Mouse (Mus musculus) left cerebral cortex, adult 2 months (tissue): ENCODE results near the gene Nxpe3. TPM values are rescaled to one million over a fixed set of nuclear protein-coding genes. Genes with fewer than 3 reads are reported as not detected.

Source experiments
- DNase-seq, 2 experiments: peaks; one replicate each; pipeline ENCODE4 v3.0.0; 2021 to 2022; ENCODE audit warnings: low spot score in 2 of 2, mixed read lengths in 1 of 2; ENCODE audit errors: extremely low spot score in 1 of 2
- H3K27ac ChIP-seq: fragments of 200-600 bp; 2 replicates; pipeline ENCODE4 v1.8.1; 2022
- H3K4me3 ChIP-seq: fragments of 200-600 bp; 2 replicates; pipeline ENCODE4 v1.8.1; 2022
- CTCF ChIP-seq: fragments of 200-600 bp; IDR thresholded peaks from 2 replicates; pipeline ENCODE4 v1.8.1; 2022; ENCODE audit warnings: antibody characterized with exemption, mild to moderate bottlenecking, moderate library complexity
- intact Hi-C: fragments of 180-260 bp; cut with DNase I; formaldehyde crosslinking; loops from one replicate; pipeline ENCODE4 v1.15.1; 2025
- total RNA-seq, 2 experiments: library from RNA; stranded (reverse); gene quantifications; 2 replicates each; pipeline ENCODE4 v1.2.3; 2021

Gene Nxpe3
- total RNA-seq, 2 experiments from 2014 or later, result 9.4 to 10.9 TPM

GRCm38 (mm10) chr16:55815466-55815865 is 79.6 kb downstream of the Nxpe3 start:
- intact Hi-C loops, result no loop called here
- no peak for TF ChIP-seq CTCF

GRCm38 (mm10) chr16:55814686-55815085 is 80.4 kb downstream of the Nxpe3 start:
- TF ChIP-seq CTCF, result no peak
- intact Hi-C loops, result no loop called here
- no peak overlapping the region for H3K4me3 ChIP-seq
- H3K27ac ChIP-seq, result no peak overlapping the region
- no peak for DNase-seq

More at GRCm38 (mm10) chr16:55815466-55815865, 79.6 kb downstream of the Nxpe3 start:
- no peak for DNase-seq
- Histone ChIP-seq H3K4me3 (no peak overlapping the region), H3K27ac (no peak overlapping the region)

- H3K4me3 ChIP-seq, result no peak overlapping the region
- H3K27ac ChIP-seq, result no peak overlapping the region
- no peak for TF ChIP-seq CTCF
- intact Hi-C loops, result no loop called here
- DNase-seq, result no peak
Measured at GRCm38 (mm10) chr16:55813916-55814315, 81.2 kb downstream of the Nxpe3 start.

- intact Hi-C loops, result no loop called here
- no peak for DNase-seq
- no peak overlapping the region for H3K27ac ChIP-seq
- no peak overlapping the region for H3K4me3 ChIP-seq
- TF ChIP-seq CTCF, result no peak
Measured at GRCm38 (mm10) chr16:55811792-55812191, 83.3 kb downstream of the Nxpe3 start.

- no peak for TF ChIP-seq CTCF
- intact Hi-C loops, result no loop called here
- no peak for DNase-seq
- H3K27ac ChIP-seq, result no peak overlapping the region
- H3K4me3 ChIP-seq, result no peak overlapping the region
Measured at GRCm38 (mm10) chr16:55809779-55810514, 85.1 kb downstream of the Nxpe3 start.

- intact Hi-C loops, result no loop called here
- no peak for TF ChIP-seq CTCF
- no peak overlapping the region for H3K4me3 ChIP-seq
- no peak for DNase-seq
- H3K27ac ChIP-seq, result no peak overlapping the region
Measured at GRCm38 (mm10) chr16:55809345-55809744, 85.7 kb downstream of the Nxpe3 start.

- TF ChIP-seq CTCF, result no peak
- intact Hi-C loops, result no loop called here
- H3K4me3 ChIP-seq, result no peak overlapping the region
- H3K27ac ChIP-seq, result no peak overlapping the region
- DNase-seq, result no peak
Measured at GRCm38 (mm10) chr16:55807505-55807932, 87.6 kb downstream of the Nxpe3 start.

GRCm38 (mm10) chr16:55804799-55805198 is 90.3 kb downstream of the Nxpe3 start:
- no peak for TF ChIP-seq CTCF
- Histone ChIP-seq H3K4me3 (no peak overlapping the region), H3K27ac (no peak overlapping the region)
- intact Hi-C loops, result no loop called here
- DNase-seq, result no peak

- DNase-seq, result no peak
- intact Hi-C loops, result no loop called here
- H3K27ac ChIP-seq, result no peak overlapping the region
Measured at GRCm38 (mm10) chr16:55801629-55802028, 93.5 kb downstream of the Nxpe3 start.

GRCm38 (mm10) chr16:55798845-55799244 is 96.2 kb downstream of the Nxpe3 start:
- no peak overlapping the region for H3K27ac ChIP-seq
- TF ChIP-seq CTCF, result no peak
- no peak overlapping the region for H3K4me3 ChIP-seq
- intact Hi-C loops, result no loop called here
- DNase-seq, result no peak

More at GRCm38 (mm10) chr16:55801629-55802028, 93.5 kb downstream of the Nxpe3 start:
- TF ChIP-seq CTCF, result no peak
- no peak overlapping the region for H3K4me3 ChIP-seq

- Histone ChIP-seq H3K27ac (no peak overlapping the region), H3K4me3 (no peak overlapping the region)
- no peak for TF ChIP-seq CTCF
- intact Hi-C loops, result no loop called here
- no peak for DNase-seq
Measured at GRCm38 (mm10) chr16:55790326-55790725, 104.8 kb downstream of the Nxpe3 start.

Other genes with a start within 250 kb of the Nxpe3 start
- gene Nfkbiz, start 56.4 kb downstream of the Nxpe3 start, total RNA-seq, result 1 to 10 TPM; 4.8 to 5.3 TPM
- gene Cep97, start 39.6 kb upstream of the Nxpe3 start, total RNA-seq, result 10 to 100 TPM; 12.6 to 13.1 TPM
- 100 to 1,000 TPM; 376 to 411 TPM for gene Rpl24, start 71.0 kb upstream of the Nxpe3 start, total RNA-seq
- gene Zbtb11, start 78.6 kb upstream of the Nxpe3 start, total RNA-seq, result 10 to 100 TPM; 50.3 to 54.9 TPM
- gene Pcnp, start 134.5 kb upstream of the Nxpe3 start, total RNA-seq, result 100 to 1,000 TPM; 164 to 167 TPM
- gene Trmt10c, start 142.5 kb upstream of the Nxpe3 start, total RNA-seq, result 10 to 100 TPM in 1 of 2 experiments, 1 to 10 TPM in 1; 9.6 to 10.2 TPM
- 10 to 100 TPM; 41.7 to 44.4 TPM for gene Senp7, start 153.1 kb upstream of the Nxpe3 start, total RNA-seq